Mouse (Mus musculus): ENCODE results near the gene Ncam2. TPM values are rescaled to one million over a fixed set of nuclear protein-coding genes. Genes with fewer than 3 reads are reported as not detected.

Gene Ncam2
- polyA plus RNA-seq, 1 experiment from 2014 or later = 0.74 TPM

DNA sequence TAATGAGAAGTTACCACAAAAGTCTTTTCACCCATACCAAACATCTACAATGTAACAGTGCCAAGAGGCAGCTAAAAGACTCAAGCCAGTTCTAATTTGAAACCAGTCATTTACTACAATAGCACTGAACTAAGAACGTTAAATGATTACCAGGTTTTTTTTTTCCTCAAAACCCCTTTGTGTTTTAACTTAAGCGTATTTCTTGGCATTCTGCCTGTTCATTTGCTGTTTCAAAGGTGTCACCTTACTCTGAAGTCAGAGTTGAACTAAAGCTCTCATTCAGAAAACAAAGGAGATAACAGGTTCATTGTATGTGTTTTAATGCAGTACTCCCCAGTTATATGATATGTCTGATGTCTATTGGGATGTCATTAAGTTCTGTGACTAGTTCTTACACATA, 295.6 kb downstream of the Ncam2 start:
- no peak overlapping the region for H3K4me3 ChIP-seq
- H3K27ac ChIP-seq (replicated peaks) = no peak overlapping the region
- no peaks in the 10 kb centered on the region for H3K36me3 ChIP-seq (replicated peaks)
- no peaks in the 10 kb centered on the region for H3K27me3 ChIP-seq (replicated peaks; ENCODE audit: low read depth, poor library complexity, severe bottlenecking)
- H3K4me1 ChIP-seq = no peaks in the 10 kb centered on the region
- H3K9me3 ChIP-seq = no peaks in the 10 kb centered on the region
- 73% methylated on average over 2 of the region's 2 CpGs for WGBS
- no peak for DNase-seq (ENCODE audit: low spot score)

DNA sequence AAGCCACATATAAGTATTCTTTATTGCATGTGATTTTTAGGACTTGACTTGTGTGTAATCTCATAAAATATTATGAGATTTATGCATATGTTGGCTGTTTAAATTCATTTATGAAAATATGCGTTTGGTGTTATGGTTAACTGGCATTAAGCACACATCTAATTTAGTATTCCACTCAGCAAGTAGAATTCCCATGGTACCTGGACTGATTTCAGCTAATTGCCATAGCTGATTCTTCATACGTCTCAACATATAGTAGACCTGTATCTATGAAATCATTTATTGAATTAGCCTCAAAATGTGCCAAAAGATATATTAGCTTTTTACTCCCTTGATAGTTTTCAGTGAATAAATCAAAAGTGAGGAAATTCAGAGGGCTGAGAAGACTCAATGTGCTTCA, 302.1 kb downstream of the Ncam2 start:
- Histone ChIP-seq H3K36me3 (replicated peaks) (no peaks in the 10 kb centered on the region), H3K9me3 (no peaks in the 10 kb centered on the region), H3K27me3 (replicated peaks; ENCODE audit: low read depth, poor library complexity, severe bottlenecking) (no peaks in the 10 kb centered on the region), H3K4me3 (no peak overlapping the region), H3K4me1 (no peaks in the 10 kb centered on the region), H3K27ac (replicated peaks) (no peak overlapping the region)
- DNase-seq (ENCODE audit: low spot score) = no peak
- 88% methylated on average over 2 of the region's 2 CpGs for WGBS

DNA sequence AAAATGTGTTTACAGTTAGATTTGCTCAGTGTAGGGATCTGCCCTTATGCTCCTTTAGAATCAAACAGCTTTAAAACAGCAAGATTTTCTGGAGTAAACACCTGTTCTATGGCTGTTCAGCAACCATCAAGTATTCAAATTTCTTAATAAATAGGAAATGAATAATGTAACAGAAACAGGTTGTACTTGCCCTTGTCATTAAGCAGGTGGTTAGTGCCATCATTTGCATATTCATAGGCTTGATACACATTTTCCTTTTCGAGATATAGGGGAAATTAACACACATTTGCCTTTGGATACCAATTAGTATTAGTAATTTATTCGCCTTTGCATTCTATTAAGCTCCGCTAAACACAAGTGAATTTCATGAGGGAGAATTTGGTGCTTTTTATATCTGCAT, 335.7 kb downstream of the Ncam2 start:
- 86% methylated on average over 3 of the region's 3 CpGs for WGBS
- no peak overlapping the region for H3K4me3 ChIP-seq
- no peaks in the 10 kb centered on the region for H3K9me3 ChIP-seq
- H3K36me3 ChIP-seq (replicated peaks) = no peaks in the 10 kb centered on the region
- no peaks in the 10 kb centered on the region for H3K27me3 ChIP-seq (replicated peaks; ENCODE audit: low read depth, poor library complexity, severe bottlenecking)
- no peak overlapping the region for H3K27ac ChIP-seq (replicated peaks)
- H3K4me1 ChIP-seq = no peaks in the 10 kb centered on the region
- no peak for DNase-seq (ENCODE audit: low spot score)

DNA sequence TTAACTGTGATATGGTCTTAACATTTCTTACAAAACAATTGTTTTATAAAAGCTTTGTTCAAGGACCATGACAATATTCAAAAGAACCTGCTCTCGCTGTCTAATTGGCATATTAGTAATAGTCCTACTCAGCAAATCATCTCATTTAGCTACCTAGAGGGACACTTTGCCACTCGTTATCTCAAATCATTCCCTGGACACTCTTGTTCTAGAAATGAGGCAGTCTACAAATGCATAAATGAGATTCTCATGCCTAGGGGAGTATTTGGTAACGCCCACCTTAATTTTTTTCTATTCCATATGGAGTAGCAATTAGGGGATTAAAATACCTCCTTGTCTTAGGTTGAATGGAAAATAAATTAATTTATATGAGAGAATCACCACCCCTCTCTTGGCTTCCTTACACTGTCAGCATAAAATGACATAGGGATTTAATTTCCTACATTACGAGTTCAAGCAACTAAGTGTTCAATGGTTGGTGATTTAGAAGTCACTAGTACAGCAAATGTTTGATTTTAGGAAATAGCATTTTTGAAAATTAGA, 387.1 kb downstream of the Ncam2 start:
- Histone ChIP-seq H3K36me3 (replicated peaks) (no peaks in the 10 kb centered on the region), H3K4me3 (no peak overlapping the region), H3K27me3 (replicated peaks; ENCODE audit: low read depth, poor library complexity, severe bottlenecking) (no peaks in the 10 kb centered on the region), H3K9me3 (no peaks in the 10 kb centered on the region), H3K4me1 (no peaks in the 10 kb centered on the region), H3K27ac (replicated peaks) (no peak overlapping the region)
- WGBS = 86% methylated on average over 4 of the region's 4 CpGs
- no peak for DNase-seq (ENCODE audit: low spot score)

DNA sequence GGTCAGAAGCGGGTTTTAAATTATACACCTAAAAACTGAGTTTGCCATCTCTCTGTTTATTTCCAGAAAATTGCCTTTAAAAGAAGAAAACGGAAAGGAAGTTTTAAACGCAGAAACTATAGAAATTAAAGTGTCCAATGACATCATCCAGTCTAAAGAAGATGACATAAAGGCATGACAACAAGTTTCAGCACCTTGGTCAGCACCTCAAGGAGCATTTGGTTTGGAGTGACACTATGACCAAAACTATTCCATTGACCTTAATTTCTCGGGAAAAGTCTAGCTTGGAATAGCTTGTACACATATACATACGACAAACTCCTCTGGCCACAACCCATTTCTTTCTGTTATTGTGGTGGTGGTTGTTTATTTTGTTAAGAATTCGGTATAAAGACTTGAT, 422.8 kb downstream of the Ncam2 start:
- Histone ChIP-seq H3K4me3 (no peak overlapping the region), H3K27me3 (replicated peaks; ENCODE audit: low read depth, poor library complexity, severe bottlenecking) (no peaks in the 10 kb centered on the region), H3K27ac (replicated peaks) (no peak overlapping the region), H3K9me3 (no peaks in the 10 kb centered on the region), H3K4me1 (no peaks in the 10 kb centered on the region), H3K36me3 (replicated peaks) (no peaks in the 10 kb centered on the region)
- peak; percentile 32 for DNase-seq (ENCODE audit: low spot score)
- whole genome bisulfite sequencing = 50% methylated on average over 6 of the region's 6 CpGs

DNA sequence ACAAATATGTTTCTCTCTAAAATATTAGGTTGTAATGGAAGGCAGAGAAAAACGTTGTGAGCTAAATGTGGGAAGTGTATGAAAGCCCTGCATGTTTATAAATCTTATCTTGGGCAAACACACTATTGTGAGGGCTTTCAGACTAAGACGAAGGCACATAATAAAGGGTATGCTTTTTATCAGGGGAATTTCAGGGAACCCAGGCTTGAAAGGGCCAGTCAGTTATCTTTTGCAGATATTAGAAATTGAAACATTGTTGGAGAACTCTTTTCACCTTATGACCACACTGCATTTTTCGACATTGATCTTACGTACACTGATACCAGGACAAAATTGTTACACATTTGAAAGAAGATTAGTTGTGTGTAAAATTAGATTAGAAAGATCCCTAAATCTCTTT, 423.3 kb downstream of the Ncam2 start:
- Histone ChIP-seq H3K27me3 (replicated peaks; ENCODE audit: low read depth, poor library complexity, severe bottlenecking) (no peaks in the 10 kb centered on the region), H3K4me3 (no peak overlapping the region), H3K9me3 (no peaks in the 10 kb centered on the region), H3K27ac (replicated peaks) (no peak overlapping the region), H3K36me3 (replicated peaks) (no peaks in the 10 kb centered on the region), H3K4me1 (no peaks in the 10 kb centered on the region)
- 78% methylated on average over 4 of the region's 4 CpGs for WGBS
- DNase-seq (ENCODE audit: low spot score) = no peak

DNA sequence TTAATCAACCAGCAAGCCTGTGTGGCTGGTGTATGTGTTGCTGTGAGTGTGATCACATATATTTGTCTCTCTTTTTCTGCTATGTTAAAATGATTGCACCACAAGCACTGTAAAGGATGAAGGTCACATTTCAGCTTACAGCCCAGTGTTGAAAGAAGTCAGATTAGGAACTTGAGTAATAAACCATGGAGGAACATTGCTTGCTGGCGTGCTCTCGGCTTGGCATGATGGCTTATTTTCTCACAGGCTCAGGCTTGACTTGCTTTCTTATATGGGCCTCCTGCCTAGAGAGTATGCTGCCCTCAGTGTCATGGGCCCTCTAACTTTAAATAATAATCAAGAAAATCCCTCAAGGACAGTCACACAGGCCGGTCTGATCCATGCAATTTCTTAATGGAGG, 449.8 kb downstream of the Ncam2 start:
- no peak overlapping the region for H3K4me3 ChIP-seq
- no peaks in the 10 kb centered on the region for H3K9me3 ChIP-seq
- no peaks in the 10 kb centered on the region for H3K27me3 ChIP-seq (replicated peaks; ENCODE audit: low read depth, poor library complexity, severe bottlenecking)
- no peak overlapping the region for H3K27ac ChIP-seq (replicated peaks)
- no peaks in the 10 kb centered on the region for H3K4me1 ChIP-seq
- WGBS = 79% methylated on average over 3 of the region's 3 CpGs
- no peaks in the 10 kb centered on the region for H3K36me3 ChIP-seq (replicated peaks)
- DNase-seq (ENCODE audit: low spot score) = no peak

DNA sequence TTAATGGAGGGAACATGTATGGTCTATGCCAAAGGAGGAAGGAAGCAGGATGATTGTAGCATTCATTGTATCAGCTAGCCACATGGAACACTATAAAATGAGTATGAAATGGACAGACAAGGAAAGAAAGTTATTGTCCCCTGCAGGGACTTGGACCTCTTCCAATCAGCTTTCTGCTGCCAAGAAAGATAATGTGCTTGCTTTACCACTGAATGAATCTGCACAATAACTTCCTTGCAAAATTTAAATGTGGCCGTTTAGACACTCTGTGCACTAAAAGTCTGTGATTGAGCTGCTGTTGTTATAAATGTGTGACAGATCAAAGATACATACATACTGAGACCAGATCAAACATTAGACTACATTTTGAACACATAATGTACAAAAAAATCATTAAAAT, 451.1 kb downstream of the Ncam2 start:
- Histone ChIP-seq H3K27me3 (replicated peaks; ENCODE audit: low read depth, poor library complexity, severe bottlenecking) (no peaks in the 10 kb centered on the region), H3K36me3 (replicated peaks) (no peaks in the 10 kb centered on the region), H3K4me3 (no peak overlapping the region), H3K9me3 (no peaks in the 10 kb centered on the region), H3K27ac (replicated peaks) (no peak overlapping the region), H3K4me1 (no peaks in the 10 kb centered on the region)
- DNase-seq (ENCODE audit: low spot score) = no peak
- WGBS = 72% methylated on average over 1 of the region's 1 CpGs

DNA sequence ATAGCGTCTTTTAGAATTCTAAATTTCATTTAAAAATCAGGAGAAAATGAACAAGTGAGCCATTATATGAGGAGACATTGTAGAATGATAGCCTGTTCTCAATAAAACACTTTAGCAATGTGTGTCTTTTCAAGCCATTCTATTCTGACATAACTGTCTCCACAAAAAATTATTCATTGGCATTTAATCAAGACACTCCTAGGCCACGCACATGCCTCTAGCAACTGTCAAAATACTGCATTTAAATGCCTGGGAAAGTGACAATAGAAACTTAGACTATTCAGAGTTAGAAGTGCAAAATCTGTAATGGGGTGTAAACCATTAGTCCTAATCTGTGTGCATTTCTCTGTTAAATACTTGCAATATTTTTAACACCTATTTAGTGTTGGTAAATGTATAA, 456.1 kb downstream of the Ncam2 start:
- 89% methylated on average over 2 of the region's 2 CpGs for WGBS
- H3K4me3 ChIP-seq = no peak overlapping the region
- no peaks in the 10 kb centered on the region for H3K36me3 ChIP-seq (replicated peaks)
- no peaks in the 10 kb centered on the region for H3K27me3 ChIP-seq (replicated peaks; ENCODE audit: low read depth, poor library complexity, severe bottlenecking)
- H3K4me1 ChIP-seq = no peaks in the 10 kb centered on the region
- H3K9me3 ChIP-seq = no peaks in the 10 kb centered on the region
- no peak overlapping the region for H3K27ac ChIP-seq (replicated peaks)
- no peak for DNase-seq (ENCODE audit: low spot score)

DNA sequence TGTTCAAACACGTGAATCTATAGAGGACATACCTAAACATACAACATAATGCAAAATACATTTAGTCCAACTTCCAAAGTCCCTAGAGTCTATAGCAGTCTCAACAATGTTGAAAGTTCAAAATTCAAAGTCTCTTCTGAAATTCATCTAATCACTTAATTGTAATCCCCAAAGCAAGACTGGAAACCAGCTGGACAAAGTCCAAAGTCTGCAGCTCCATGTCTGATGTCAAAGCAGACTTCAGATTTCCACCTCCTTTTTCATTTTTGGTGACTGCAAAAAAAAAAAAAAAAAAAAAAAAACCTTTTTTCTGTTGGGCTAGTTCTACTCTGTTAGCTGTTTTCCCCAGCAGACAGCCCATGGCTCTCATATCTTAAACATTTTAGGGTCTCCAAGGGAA, 473.4 kb downstream of the Ncam2 start:
- Histone ChIP-seq H3K27ac (replicated peaks) (no peak overlapping the region), H3K4me1 (no peaks in the 10 kb centered on the region), H3K9me3 (no peaks in the 10 kb centered on the region), H3K36me3 (replicated peaks) (no peaks in the 10 kb centered on the region), H3K27me3 (replicated peaks; ENCODE audit: low read depth, poor library complexity, severe bottlenecking) (no peaks in the 10 kb centered on the region), H3K4me3 (no peak overlapping the region)
- WGBS = 73% methylated on average over 1 of the region's 1 CpGs
- no peak for DNase-seq (ENCODE audit: low spot score)

DNA sequence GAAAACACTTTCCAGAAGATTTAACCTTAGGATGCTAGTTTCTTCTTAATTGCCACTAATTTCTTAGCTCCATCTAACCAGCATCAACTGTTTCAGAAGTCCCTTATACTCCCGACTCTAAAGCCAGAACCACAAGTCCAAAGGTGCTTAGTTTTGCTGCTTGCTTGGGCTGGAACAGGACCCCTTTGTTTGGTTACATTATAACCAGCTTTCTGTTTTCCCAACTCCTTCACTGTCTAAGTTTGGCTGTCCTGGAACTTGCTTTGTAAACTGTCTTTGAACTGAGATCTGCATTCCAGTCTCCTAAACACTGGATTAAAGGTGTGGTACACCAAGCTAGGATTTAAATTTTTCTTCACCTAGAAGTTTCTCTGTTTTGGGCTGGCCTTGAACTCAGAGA, 475.0 kb downstream of the Ncam2 start:
- Histone ChIP-seq H3K27ac (replicated peaks) (no peak overlapping the region), H3K9me3 (no peaks in the 10 kb centered on the region), H3K27me3 (replicated peaks; ENCODE audit: low read depth, poor library complexity, severe bottlenecking) (no peaks in the 10 kb centered on the region), H3K4me1 (no peaks in the 10 kb centered on the region), H3K36me3 (replicated peaks) (no peaks in the 10 kb centered on the region), H3K4me3 (no peak overlapping the region)
- DNase-seq (ENCODE audit: low spot score) = no peak
- WGBS = 78% methylated on average over 1 of the region's 1 CpGs
